Mouse (Mus musculus) cerebellum, adult 2 months (tissue): ENCODE results near the gene Naa35.

Source experiments
- CTCF ChIP-seq: fragments of 200-500 bp; IDR thresholded peaks from 2 replicates; pipeline ENCODE4 v1.5.1; 2011; ENCODE audit warnings: low read depth, mild to moderate bottlenecking, control low read depth, low read length, moderate library complexity, borderline replicate concordance; ENCODE audit not compliant: insufficient read depth
- POLR2A ChIP-seq: fragments of 200-500 bp; IDR thresholded peaks from 2 replicates; pipeline ENCODE4 v1.6.1; 2011; ENCODE audit warnings: low read length, control low read depth, borderline replicate concordance; ENCODE audit not compliant: insufficient read depth

DNA sequence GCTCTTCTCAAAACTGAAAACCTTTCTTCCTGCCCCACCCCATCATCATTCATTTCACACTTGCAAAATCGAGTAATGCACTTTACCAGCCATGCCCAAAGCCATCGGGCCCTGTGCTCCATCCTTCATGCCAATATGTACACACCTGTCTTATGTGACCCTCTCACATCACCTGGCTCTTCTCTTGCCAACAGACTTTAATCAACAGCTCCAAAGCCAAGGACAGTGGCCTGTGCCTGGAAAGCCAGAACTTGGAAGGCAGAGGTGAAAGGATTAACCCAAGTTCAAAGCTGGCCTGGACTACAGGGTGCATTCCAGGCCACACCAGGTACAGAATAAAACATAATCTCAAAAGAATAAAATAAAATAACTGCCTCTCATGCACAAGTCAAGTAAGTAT is 48.4 kb upstream of the Naa35 start:
- TF ChIP-seq CTCF (no peak), POLR2A (no peak)
